Mouse (Mus musculus) stomach, postnatal 0 days (tissue): ENCODE data around the gene Ston2.

Experiments used
- CTCF ChIP-seq: IDR thresholded peaks from 2 replicates; pipeline ENCODE4 v1.5.1; 2016; ENCODE audit warnings: antibody characterized with exemption, low read depth, mild to moderate bottlenecking, moderate library complexity
- EP300 ChIP-seq: optimal IDR thresholded peaks from 2 replicates; pipeline ENCODE3; 2016; ENCODE audit warnings: antibody characterized with exemption

DNA sequence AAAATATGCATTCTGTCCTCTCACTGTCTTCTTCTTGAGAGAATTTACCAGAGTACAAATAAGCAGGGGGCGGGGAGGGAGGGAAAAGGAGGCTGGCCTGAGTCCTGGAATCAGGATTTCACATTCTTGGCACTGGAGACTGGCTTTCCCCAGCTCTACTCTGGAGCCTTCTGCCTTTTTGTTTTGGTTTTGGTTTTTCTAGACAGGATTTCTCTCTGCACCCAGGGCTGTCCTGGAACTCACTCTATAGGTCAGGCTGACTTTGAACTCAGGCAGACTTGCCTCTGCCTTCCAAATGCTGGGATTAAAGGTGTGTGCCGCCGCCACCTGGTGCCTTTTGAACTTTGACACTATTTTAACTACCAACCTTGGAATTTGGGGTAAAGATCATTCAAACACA, 149.8 kb downstream of the Ston2 start:
- TF ChIP-seq CTCF (no peak), EP300 (no peak)
